In genomic region chr10:116205580-116206358, GRCm38 (mm10) we compare ENCODE assay signal across 11 mouse cellular contexts.
DNase-seq lines count a peak whose midpoint lies in the region; ATAC-seq and TF ChIP-seq lines count a peak whose summit lies in the region.
"Had no signal": no experiment of that assay in that cellular context is flagged by ENCODE, and none has a peak within 500 bp of the region (broad histone marks: within the 10 kb centered on the region; RNA-seq: fewer than 3 reads in every experiment).

No protein-coding gene starts in this region.

- peak; percentile 17 for DNase-seq in adrenal gland, postnatal 14 days
- no peak for DNase-seq in adrenal gland, postnatal 10 days
- DNase-seq in heart, adult 2 months, result peak; percentile 53 to 72
- DNase-seq in kidney, adult 9 months, result peak; percentile 75
- peak; percentile 73 for DNase-seq in lung, embryonic 14.5 days
- DNase-seq in ovary, postnatal 36 days (ENCODE audit: low spot score), result no peak
- no peak for DNase-seq in cerebellum, adult 9-10 months
- no peak for DNase-seq in yolk sac, embryonic 10.5 days (ENCODE audit: low spot score)
- DNase-seq: cerebellum, postnatal 14 days had no signal

- H3K9me3 ChIP-seq in lung, embryonic 14.5 days (ENCODE audit: low read depth, low read length), result no peaks in the 10 kb centered on the region
- H3K9me3 ChIP-seq: megakaryocyte, embryonic 14.5 days had no signal

- H3K27me3 ChIP-seq in heart, adult 2 months (ENCODE audit: control insufficient read depth, insufficient read depth, low read length), result no peaks in the 10 kb centered on the region
- no peaks in the 10 kb centered on the region for H3K27me3 ChIP-seq in lung, embryonic 14.5 days (ENCODE audit: insufficient read depth, low read length)

- peak overlapping the region; percentile 2; the same call in 1 of the 2 replicates for H3K4me3 ChIP-seq in heart, adult 2 months
- H3K4me3 ChIP-seq in lung, embryonic 14.5 days (ENCODE audit: low read depth, low read length), result no peak overlapping the region
- H3K4me3 ChIP-seq: megakaryocyte, embryonic 14.5 days had no signal

- TF ChIP-seq CTCF in heart, adult 2 months (IDR thresholded peaks at IDR 0.05), result no peak
- TF ChIP-seq CTCF in lung, embryonic 14.5 days (IDR thresholded peaks at IDR 0.05; ENCODE audit: low read depth), result no peak

- WGBS in heart, adult 2 months, result 29% methylated on average over 15 of the region's 15 CpGs
- WGBS in lung, embryonic 14.5 days, result 16% methylated on average over 15 of the region's 15 CpGs

- no peaks in the 10 kb centered on the region; the same call in none of the 2 replicates for H3K36me3 ChIP-seq in heart, adult 2 months (ENCODE audit: control insufficient read depth, insufficient read depth, low read length)
- no peaks in the 10 kb centered on the region for H3K36me3 ChIP-seq in lung, embryonic 14.5 days (ENCODE audit: insufficient read depth)

- TF ChIP-seq POLR2A in heart, adult 2 months (IDR thresholded peaks at IDR 0.05; ENCODE audit: insufficient read depth, low read depth, low read length), result peak; percentile 67; the same call in 1 of the 2 replicates

- H3K79me2 ChIP-seq in heart, adult 2 months (replicated peaks; ENCODE audit: control insufficient read depth, insufficient read depth, low read length), result no peaks in the 10 kb centered on the region

- peak; percentile 86 for TF ChIP-seq EP300 in heart, adult 2 months (IDR thresholded peaks at IDR 0.05; ENCODE audit: insufficient read depth, low read depth, low read length)

- ATAC-seq in lung, embryonic 14.5 days (ENCODE audit: insufficient read depth), result peak; percentile 57; the same call in 1 of the 2 replicates
- ATAC-seq: forebrain, embryonic 14.5 days had no signal

- H3K27ac ChIP-seq in heart, adult 2 months, result peak overlapping the region; percentile 83
- H3K27ac ChIP-seq in lung, embryonic 14.5 days (ENCODE audit: low read depth), result no peak overlapping the region

- peaks cover 12% of the 10 kb centered on the region for H3K4me1 ChIP-seq in heart, adult 2 months (ENCODE audit: control insufficient read depth, insufficient read depth, low read length)
- no peaks in the 10 kb centered on the region for H3K4me1 ChIP-seq in lung, embryonic 14.5 days (ENCODE audit: insufficient read depth)

- intact Hi-C loops in heart, adult 2 months (cut with DNase I), result loop anchor here (5.0 to 10.0 kb wide), 3 partner anchors 97 to 639 kb away; no protein-coding TSS in a partner anchor

- no peak overlapping the region for H3K9ac ChIP-seq in heart, adult 2 months (ENCODE audit: low read depth, low read length)
- H3K9ac ChIP-seq in lung, embryonic 14.5 days, result no peak overlapping the region

- no peak overlapping the region for H3K4me2 ChIP-seq in lung, embryonic 14.5 days

Comparison
In these comparisons a context has a peak if more than half of its experiments do, and no peak if none do; other contexts are left out.
1. DNase-seq: peak in adrenal gland, postnatal 14 days (single experiment), heart, adult 2 months (2 of 2), kidney, adult 9 months (single experiment) and lung, embryonic 14.5 days (single experiment); none in adrenal gland, postnatal 10 days (single experiment), ovary, postnatal 36 days (single experiment), cerebellum, adult 9-10 months (single experiment) and yolk sac, embryonic 10.5 days (single experiment).